Mouse (Mus musculus) adrenal gland (tissue): ENCODE measurements around the gene Pola2.

Experiments
- intact Hi-C: fragments of 180-260 bp; cut with DNase I; formaldehyde crosslinking; loops from one replicate; pipeline ENCODE4 v1.15.1; 2025

The Pola2 gene

GRCm38 (mm10) chr19:5938516-5938915 is 25.5 kb downstream of the Pola2 start:
- intact Hi-C loops, result no loop called here

DNA sequence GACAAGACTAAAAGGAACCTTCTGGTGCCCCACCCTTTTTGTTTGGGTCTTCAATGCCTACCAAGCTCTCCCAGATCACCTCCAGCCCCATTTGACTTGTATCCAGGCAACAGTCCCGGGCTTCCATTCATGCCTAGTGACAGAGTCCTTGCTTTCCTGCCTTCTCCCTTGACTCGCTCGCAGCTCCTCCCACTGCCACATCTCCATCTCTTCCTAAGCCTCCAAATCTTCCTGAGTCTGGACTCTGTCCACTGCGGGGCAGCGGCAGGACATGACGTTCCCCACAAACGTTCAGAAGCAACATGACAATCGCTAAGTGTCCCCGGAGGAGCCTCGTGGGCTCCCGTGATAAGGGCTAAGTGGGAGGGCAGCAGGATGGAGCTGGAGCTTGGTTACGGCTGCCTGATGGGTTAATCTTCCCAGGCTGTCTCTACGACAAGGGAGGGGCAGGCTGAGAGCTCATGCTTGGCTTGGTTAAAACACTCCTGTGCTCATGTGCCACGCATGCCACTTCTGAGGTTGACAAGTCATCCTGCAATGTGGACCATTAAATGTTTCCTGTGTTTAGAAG is 26.1 kb downstream of the Pola2 start:
- intact Hi-C loops, result no loop called here

DNA sequence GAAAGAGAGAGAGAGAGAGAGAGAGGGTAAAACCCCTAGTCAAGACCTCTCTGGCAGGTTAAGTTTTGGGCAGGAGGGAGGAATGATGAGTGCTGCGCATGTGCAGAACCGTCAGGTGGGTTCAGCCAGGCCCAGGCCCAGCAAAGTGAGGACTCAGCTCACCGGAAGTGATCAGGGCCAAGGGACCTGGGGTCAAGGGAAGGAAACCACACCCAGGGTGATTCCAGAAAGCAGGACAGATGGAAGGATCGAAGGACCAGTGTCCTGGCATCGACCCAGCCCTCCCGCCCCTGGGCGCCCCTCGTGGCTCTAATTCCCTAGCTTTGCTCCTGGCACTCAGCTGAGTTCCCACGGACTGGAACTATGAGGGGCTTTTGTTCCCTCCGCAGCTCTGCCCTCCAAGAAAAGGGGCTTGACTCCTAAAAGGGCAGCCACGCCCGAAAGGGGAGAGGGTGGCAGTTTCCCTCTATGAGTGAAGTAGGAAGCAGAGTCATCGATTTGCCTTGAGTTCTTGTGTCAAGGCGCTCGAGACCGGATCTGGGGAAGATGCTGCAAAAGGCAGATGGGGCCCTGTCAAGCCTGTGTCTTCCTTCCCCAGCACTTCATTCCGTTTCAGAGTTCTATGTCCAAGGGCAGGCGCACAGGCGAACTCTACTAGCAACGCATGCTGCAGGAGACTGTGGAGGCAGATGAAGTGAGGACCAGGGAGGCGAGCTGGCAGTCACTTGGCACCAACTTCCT is 26.7 kb downstream of the Pola2 start:
- intact Hi-C loops, result no loop called here

- intact Hi-C loops, result no loop called here
Measured at GRCm38 (mm10) chr19:5935691-5936090, 28.3 kb downstream of the Pola2 start.

DNA sequence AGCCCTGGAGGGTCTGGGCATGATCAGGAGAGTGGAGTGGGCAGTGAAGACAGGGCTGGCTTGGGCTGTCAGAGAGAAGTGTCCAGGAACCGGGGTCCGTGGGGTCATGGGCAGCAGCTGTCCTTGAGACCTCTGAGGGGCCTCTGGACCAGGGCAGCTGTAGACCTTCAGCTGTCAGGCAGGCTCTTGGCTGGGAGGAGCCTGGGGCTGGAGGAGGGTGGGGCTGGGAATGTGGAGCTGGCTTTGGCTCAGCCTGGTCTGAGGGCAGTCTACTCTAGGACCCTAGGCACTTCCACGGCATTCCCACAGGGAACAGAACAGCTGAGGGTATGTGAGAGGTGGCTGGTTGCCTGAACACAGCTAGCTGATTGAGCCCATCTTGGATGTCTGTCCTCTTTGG is 28.7 kb downstream of the Pola2 start:
- intact Hi-C loops, result no loop called here

- intact Hi-C loops, result no loop called here
Measured at GRCm38 (mm10) chr19:5929634-5930596, 34.1 kb downstream of the Pola2 start.

DNA sequence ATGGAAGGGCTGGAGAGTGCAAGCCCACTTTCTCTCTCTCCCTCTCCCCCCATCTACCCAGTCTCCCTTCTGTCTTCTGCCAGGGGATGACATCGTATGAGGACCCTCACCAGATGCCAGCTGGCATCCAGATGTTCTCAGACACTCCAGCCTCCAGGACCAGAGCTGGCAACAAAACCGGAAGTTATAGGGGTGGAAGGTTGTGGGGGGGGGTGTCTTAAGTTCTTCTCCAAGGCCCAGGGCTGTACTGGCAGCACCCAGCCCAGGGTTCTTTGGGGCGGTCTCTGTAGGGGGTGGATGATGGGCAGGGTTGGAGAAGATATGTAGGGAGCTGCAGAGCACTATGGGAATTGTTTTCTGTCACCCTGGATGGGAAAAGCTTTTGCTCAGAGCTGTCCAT is 35.5 kb downstream of the Pola2 start:
- intact Hi-C loops, result no loop called here

DNA sequence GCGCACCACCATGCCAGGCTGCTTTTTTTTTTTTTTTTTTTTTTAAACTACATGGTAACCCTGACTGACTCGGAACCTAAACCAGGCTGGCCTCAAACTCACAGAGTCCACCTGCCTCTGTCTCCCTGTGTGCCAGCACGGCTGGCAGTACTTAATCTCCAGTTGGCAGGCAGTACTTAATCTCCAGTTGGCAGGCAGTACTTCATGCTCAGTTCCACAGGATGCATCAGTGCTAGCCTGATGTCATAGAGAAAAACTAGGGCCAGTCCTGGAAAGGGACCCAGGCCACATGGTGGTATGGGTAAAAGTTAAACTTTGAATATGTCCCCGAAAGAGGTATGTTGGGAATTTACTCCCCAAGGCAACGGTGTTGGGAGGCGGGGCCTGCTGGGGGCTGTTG is 35.9 kb downstream of the Pola2 start:
- intact Hi-C loops, result no loop called here

- intact Hi-C loops, result no loop called here
Measured at GRCm38 (mm10) chr19:5927532-5927931, 36.5 kb downstream of the Pola2 start.

- intact Hi-C loops, result no loop called here
Measured at GRCm38 (mm10) chr19:5927026-5927425, 37.0 kb downstream of the Pola2 start.

DNA sequence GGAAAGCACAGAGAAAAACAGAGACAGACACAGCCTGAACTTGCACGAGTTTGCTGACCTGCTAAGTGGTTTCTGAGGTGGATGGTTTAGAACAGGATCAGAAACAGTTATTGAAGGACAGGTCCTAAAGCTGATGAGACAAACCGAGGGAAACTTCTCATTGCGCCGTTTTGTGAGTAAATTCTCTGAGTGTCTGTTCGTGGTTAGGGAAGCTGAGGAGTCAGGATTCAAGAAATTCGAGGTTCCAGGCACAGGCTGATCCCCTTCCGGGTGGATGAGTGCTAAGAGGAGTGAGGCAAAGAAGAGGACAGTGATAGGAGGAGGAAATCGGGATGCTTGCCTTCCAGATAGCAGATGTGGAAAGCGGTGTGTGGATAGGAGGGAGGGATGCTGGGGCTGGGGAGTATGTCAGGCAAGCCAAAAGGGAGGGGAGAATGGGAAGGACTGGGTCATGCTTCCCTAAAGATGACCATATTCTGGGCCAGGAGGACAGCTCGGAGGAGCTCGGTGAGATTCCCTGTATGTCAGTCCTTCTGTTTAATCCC is 38.6 kb downstream of the Pola2 start:
- intact Hi-C loops, result no loop called here

- intact Hi-C loops, result loop anchor here (1.0 kb wide), 1 partner anchor 32 kb away; no protein-coding TSS in a partner anchor
Measured at GRCm38 (mm10) chr19:5924713-5925093, 39.3 kb downstream of the Pola2 start, which contains the start of gene Cdc42ep2. Cdc42ep2 (minus strand) TSS chr19:5924816.

- intact Hi-C loops, result loop anchor here (1.0 kb wide), 1 partner anchor 32 kb away; no protein-coding TSS in a partner anchor
Measured at GRCm38 (mm10) chr19:5923990-5924712, 39.9 kb downstream of the Pola2 start.

DNA sequence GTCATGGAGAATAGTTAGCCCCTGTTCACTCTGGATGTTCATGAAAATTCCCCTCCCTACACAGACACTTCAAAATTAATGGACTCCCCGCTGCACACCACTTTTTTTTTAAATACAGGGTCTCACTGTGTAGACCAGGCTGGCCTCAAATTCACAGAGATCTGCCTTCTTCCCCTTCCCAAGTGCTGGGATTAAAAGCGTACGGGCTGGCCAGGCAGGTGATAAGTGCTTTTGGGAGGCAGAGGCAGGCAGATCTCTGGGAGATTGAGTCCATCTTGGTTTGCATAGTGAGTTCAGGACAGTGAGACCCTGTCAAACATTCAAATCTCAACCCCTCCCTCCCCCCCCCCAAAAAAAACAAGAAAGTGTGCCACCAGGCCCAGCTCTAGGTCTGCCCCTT is 41.0 kb downstream of the Pola2 start:
- intact Hi-C loops, result no loop called here

DNA sequence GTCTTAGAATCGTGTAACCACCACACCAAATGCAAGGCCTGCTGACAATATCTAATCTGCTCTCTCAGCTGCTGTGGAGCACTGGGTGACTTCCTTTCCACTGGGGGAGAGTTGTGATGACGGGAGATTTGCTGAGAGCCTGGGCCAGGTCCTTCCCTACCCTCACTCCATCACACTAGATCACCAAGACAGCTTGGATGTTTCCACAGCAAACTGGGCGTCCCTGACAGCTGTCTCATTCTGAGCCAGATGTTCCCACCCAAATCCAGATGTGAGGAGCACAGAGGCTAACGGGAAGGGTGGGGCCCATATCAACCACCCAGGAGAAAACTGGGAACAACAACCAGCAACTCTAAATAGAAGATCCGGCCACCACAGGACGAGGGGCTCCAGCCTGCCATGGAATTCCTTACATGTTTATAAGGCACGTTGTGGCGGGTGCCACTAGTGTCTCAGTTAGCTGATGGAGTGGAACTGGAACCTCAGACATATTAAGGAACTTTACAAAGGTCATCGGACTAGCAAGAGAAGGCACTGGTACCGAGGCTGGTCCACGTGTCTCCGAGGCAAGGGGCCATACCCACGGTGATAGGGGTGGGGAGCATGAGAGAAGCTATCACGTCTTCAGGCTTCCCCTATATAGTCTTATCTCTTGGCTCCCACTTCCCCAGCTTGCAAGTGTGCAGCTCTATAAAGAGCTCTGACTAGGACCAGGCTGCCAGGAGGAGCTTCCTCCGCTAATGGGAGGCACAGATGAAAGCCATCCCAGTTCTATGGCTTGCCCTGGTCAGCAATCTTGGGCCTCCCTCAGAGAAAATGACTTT is 41.7 kb downstream of the Pola2 start:
- intact Hi-C loops, result no loop called here

DNA sequence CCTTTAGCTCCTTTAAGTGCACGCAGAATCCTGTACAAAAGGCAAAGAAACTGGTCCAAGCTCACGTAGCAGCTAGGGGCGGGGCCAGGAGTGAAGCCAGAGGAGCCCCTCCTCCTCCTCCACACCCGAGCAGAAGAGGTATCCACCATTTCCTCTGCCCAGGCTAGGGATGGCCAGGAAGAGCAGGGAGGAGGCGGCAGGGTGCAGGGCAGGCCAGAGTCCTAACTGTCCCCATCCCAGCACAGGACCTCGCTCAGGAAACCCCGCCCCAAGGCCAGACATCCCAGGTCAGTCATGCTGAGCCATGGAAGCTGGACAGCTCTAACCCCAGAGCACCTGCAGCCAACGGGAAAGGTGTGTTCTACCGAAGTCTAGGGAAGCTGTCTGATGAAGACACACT is 42.3 kb downstream of the Pola2 start:
- intact Hi-C loops, result no loop called here

GRCm38 (mm10) chr19:5913007-5913719 is 50.8 kb downstream of the Pola2 start, which contains the start of gene Dpf2:
Dpf2 (minus strand) TSS chr19:5913010.
- intact Hi-C loops, result no loop called here

DNA sequence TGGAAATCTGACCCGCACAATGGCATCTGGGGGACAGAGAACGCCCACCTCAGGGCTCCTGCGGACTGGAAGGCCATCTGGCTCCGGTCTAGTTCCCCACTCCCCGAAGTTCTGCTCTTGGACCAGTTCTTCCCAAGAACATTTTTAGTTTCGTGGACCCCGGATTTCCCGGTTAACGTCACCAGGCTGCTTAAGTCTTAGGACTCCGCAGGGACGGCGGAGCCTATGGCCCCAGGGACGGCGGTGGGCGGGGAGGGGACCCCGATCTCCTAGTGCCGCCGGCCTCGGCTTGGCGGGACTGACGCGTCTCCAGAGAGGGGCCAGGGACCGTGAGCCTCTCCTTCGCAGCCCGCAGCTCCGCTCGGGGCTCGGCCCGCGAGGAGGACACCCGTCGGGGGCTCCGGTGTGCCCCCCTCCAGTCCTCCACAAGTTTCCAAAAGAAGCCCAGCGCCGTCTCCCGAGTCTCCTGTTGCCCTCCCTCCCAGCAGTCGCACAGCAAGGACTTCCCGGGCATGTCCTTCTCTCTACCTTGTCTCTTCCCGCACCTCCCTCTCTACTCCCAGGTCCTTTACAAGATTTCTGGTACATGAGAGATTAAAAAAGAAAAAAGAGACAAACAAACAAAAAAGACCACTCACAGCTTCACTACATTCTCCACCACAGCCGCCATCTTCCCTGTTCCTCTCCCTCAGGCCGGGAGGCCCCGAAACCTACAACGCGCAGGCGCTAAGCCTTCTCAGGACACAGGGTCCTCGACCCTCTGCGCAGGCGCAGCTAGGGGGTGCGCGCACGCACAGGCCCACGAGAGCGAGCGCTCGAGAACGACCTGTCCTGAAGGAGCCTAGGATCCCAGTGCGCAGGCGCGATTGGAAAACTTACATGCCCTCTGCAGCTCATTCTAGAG is 51.6 kb downstream of the Pola2 start:
- intact Hi-C loops, result no loop called here
